Mouse (Mus musculus) hindbrain, embryonic 16.5 days (tissue): ENCODE measurements at regions not wholly inside any gene's neighbourhood (a gene's known extent, or its start where the extent isn't known, plus 50 kb on each side); places are given as distances from the start of the nearest gene placed in this dataset.
A peak's percentile ranks its signal among the peaks of the same experiment; 100 is the strongest.
"Not testable (repeated sequence)": the region's sequence is repeated elsewhere in the genome, so short reads cannot be mapped to it uniquely, and the experiment has no call there.

Source experiments
- ATAC-seq: fragments of 200-750 bp; cut with Nextera tagmentation; 2 replicates; pipeline ENCODE4 v1.8.0; 2017; ENCODE audit warnings: moderate TSS enrichment, moderate library complexity
- H3K27ac ChIP-seq: fragments of 300-500 bp; sonication (generic); 2 replicates; pipeline ENCODE4 v1.5.1; 2014; ENCODE audit warnings: low read depth, mild to moderate bottlenecking, control low read depth, low read length, moderate library complexity
- H3K27me3 ChIP-seq: fragments of 300-500 bp; sonication (generic); replicated peaks from 2 replicates; pipeline ENCODE4 v1.6.1; 2014; ENCODE audit warnings: low read length; ENCODE audit not compliant: control insufficient read depth, insufficient read depth
- H3K36me3 ChIP-seq: fragments of 300-500 bp; sonication (generic); 2 replicates; pipeline ENCODE4 v1.6.1; 2014; ENCODE audit warnings: mild to moderate bottlenecking, low read length, moderate library complexity, mixed read lengths; ENCODE audit not compliant: control insufficient read depth, insufficient read depth
- H3K4me1 ChIP-seq: fragments of 300-500 bp; sonication (generic); 2 replicates; pipeline ENCODE4 v1.6.1; 2014; ENCODE audit warnings: low read depth, low read length; ENCODE audit not compliant: control insufficient read depth, insufficient read depth
- H3K4me2 ChIP-seq: fragments of 300-500 bp; sonication (generic); 2 replicates; pipeline ENCODE4 v1.6.1; 2014; ENCODE audit warnings: mild to moderate bottlenecking, low read length, control low read depth, moderate library complexity
- H3K4me3 ChIP-seq: fragments of 300-500 bp; sonication (generic); 2 replicates; pipeline ENCODE4 v1.5.1; 2014; ENCODE audit warnings: mild to moderate bottlenecking, low read length, control low read depth, moderate library complexity
- H3K9ac ChIP-seq: fragments of 300-500 bp; sonication (generic); 2 replicates; pipeline ENCODE4 v1.6.1; 2014; ENCODE audit warnings: low read depth, mild to moderate bottlenecking, control low read depth, low read length, moderate library complexity
- H3K9me3 ChIP-seq: fragments of 300-500 bp; sonication (generic); 2 replicates; pipeline ENCODE4 v1.6.1; 2014; ENCODE audit warnings: mild to moderate bottlenecking, low read length, moderate library complexity; ENCODE audit not compliant: control insufficient read depth
- WGBS: fragments of 180-500 bp; shearing (Covaris S2); extraction: QIAGEN DNeasy Blood & Tissue Kit; methylation state at CpG from one replicate; pipeline ENCODE4 v1.1.7; 2014; 5-methylcytosine and 5-hydroxymethylcytosine counted together

DNA sequence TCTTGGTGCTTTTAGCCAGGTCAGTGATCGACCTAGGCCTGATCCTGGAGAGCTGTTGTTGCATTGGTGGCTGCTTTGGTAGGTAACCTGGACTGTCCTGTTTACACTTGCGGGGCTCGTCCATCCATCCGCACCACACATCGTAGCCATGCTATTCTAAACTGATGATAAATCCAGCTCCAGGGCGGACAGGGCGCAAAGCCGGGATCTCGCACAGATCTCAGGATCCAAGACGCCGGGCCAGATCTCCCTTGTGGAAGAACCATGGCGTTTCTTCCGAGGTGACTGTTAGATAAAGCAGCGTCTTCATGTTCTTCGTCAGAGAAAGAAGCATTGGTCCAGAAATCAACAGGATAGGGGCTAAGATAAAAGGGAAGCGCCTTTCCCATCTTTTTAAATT lies 115.6 kb downstream of the Sec16b start:
- not testable (repeated sequence) for H3K9ac ChIP-seq, ATAC-seq, H3K4me1 ChIP-seq, H3K9me3 ChIP-seq, H3K4me2 ChIP-seq, H3K27ac ChIP-seq, H3K36me3 ChIP-seq, H3K4me3 ChIP-seq, H3K27me3 ChIP-seq
- WGBS, result 94% methylated on average over 16 of the region's 16 CpGs

DNA sequence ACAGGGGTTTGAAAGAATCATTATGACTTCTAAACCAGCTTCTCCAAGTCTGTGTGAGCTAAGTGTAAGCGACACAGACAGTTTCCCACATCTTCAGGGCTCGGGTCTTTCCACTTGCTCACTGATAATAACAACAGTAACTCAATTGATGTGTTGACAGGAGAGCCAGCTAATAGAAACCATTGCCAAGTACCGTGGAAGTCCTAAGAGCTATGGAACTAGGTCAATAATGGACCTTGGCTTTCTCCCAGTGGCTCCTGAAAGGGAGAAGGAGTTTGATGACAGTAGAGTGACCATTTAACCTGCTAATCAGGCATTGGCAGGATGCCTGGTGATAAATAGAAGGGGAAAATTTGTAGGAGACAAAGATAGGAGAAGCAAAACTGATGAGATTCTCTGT lies 126.1 kb downstream of the Sec16b start:
- ATAC-seq, result no peak
- Histone ChIP-seq H3K36me3 (no peaks in the 10 kb centered on the region), H3K27ac (no peak overlapping the region), H3K9ac (no peak overlapping the region), H3K9me3 (no peaks in the 10 kb centered on the region), H3K4me1 (no peaks in the 10 kb centered on the region), H3K4me2 (no peak overlapping the region), H3K4me3 (no peak overlapping the region), H3K27me3 (no peaks in the 10 kb centered on the region)
- 65% methylated on average over 3 of the region's 3 CpGs for WGBS

DNA sequence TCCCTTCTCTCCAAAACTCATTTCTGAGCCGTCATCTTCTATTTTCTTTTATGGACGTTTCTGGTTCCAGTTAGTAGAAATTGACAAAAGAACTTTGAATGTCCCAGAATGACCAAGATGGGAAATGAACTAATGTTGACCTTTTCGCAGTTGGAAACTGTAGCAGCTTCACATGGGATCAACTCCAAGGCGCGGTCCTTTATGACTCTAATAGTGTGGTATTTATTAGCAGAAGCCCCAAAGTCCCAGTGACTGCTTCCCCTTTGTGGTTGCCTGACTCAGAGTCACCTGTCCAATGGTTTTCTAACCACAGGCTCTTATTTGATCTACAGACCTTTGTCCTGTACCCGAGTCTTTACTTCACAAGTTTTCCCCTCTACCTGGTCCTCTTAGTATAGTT lies 126.9 kb downstream of the Sec16b start:
- Histone ChIP-seq H3K27me3 (no peaks in the 10 kb centered on the region), H3K4me2 (no peak overlapping the region), H3K27ac (no peak overlapping the region), H3K36me3 (no peaks in the 10 kb centered on the region), H3K9ac (no peak overlapping the region), H3K4me3 (no peak overlapping the region), H3K4me1 (no peaks in the 10 kb centered on the region), H3K9me3 (no peaks in the 10 kb centered on the region)
- no peak for ATAC-seq
- WGBS, result 89% methylated on average over 6 of the region's 6 CpGs

DNA sequence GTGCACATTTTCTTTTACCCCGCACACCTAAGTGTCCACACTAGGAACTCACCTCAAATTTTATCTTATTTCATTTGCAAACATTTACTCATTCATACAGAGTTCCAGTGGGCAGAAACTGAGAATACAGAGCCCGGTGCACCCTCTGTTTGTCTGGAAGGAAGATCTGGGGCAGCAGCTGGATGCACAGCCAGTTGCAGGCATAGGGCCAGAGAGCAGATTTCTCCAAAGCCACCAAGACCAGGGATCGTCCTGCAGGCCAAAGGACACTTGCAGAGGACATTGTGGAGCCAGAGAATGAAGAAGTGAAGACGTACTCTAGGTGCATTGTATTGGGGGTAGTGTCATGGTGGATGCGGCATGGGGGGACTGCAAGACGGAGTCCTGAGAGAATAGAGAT lies 129.2 kb downstream of the Sec16b start:
- Histone ChIP-seq H3K4me1 (no peaks in the 10 kb centered on the region), H3K4me2 (no peak overlapping the region), H3K27me3 (no peaks in the 10 kb centered on the region), H3K4me3 (no peak overlapping the region), H3K27ac (no peak overlapping the region), H3K36me3 (no peaks in the 10 kb centered on the region), H3K9me3 (no peaks in the 10 kb centered on the region), H3K9ac (no peak overlapping the region)
- ATAC-seq, result no peak
- 87% methylated on average over 6 of the region's 6 CpGs for WGBS

DNA sequence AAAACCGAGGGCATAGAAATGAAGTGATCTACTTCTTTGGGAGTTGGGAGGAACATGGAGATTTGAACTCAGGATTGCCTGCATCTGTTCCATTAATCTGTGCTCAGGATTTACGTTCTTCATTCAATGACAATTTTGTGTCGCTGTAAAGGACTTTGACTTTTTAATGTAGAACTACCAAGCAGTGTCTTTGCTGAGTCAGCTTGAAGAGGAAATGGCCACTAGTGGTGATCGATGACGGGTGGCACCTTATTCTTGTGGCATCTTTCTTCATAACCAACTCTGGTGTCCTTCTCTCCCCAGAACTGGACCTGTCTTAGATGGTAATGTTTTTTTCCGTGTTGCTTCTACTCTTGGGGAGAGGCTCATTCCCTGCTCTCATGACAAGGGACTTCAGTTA lies 137.0 kb downstream of the Sec16b start:
- no peak for ATAC-seq
- H3K27ac ChIP-seq, result no peak overlapping the region
- no peaks in the 10 kb centered on the region for H3K9me3 ChIP-seq
- no peak overlapping the region for H3K4me3 ChIP-seq
- WGBS, result 92% methylated on average over 6 of the region's 6 CpGs
- H3K4me2 ChIP-seq, result no peak overlapping the region
- H3K4me1 ChIP-seq, result 0 out of 2 replicates have a peak, but pooled peaks cover 2% of the 10 kb centered on the region
- H3K36me3 ChIP-seq, result no peaks in the 10 kb centered on the region
- H3K9ac ChIP-seq, result no peak overlapping the region
- H3K27me3 ChIP-seq, result no peaks in the 10 kb centered on the region

DNA sequence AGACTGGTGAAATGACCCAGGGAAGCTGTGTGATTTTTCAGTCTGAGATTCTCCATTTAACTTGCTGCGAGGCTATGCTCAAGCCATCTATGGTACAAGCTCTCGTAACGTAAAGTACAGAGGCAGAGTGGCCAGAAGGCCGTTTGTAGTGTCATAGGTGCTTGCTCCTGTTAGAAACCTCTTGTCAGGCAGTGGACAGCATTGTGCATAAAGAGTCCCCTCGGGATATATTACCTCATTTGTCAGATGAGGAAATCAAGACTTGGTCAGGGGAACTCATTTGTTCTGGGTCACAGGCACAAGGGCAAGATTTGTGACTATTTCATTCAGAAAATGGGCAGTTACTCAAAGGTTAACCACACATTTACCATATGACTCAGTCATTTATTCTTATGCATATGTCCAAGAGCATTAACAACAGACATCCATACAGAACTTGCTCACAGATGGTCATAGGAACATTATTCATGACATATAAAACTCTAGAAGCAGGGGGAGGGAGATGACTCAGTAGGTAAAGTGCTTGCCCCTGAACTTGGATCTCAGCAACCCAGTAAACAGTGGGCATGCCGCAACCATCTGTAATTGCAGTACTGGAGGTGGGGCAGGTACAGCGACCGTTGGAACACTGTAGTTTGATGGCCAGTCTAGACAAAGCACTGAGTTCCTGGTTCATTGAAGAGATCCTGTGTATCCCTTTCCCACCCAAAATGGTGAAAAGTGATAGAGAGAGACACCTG lies 139.3 kb downstream of the Sec16b start:
- 0 out of 2 replicates have a peak, but pooled peaks cover 2% of the 10 kb centered on the region for H3K4me1 ChIP-seq
- WGBS, result 70% methylated on average over 8 of the region's 8 CpGs

DNA sequence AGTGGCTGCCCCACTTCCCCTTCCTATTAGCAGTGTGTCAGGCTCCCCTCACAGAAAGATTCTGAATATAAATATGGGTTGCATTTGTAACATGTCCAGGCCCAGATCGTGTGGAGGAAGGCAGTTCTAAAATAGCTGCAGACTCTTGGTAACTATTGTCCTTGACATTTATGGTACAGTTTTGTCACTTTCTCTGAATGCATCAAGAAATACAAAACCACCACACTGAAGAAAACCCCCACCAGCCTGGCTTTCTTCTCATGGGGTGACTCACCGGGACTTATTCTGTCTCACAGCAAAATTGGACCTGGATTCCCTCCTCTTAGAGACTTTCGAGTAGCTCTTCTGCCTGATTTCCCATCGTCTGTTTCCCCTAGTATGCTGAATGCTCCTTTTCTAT lies 148.9 kb downstream of the Sec16b start:
- 56% methylated on average over 4 of the region's 4 CpGs for WGBS
- no peak overlapping the region for H3K4me3 ChIP-seq
- no peaks in the 10 kb centered on the region for H3K27me3 ChIP-seq
- no peak for ATAC-seq
- H3K9ac ChIP-seq, result no peak overlapping the region
- H3K27ac ChIP-seq, result no peak overlapping the region; the same call in 1 of the 2 replicates
- no peaks in the 10 kb centered on the region for H3K4me1 ChIP-seq
- H3K9me3 ChIP-seq, result no peaks in the 10 kb centered on the region
- H3K4me2 ChIP-seq, result no peak overlapping the region
- H3K36me3 ChIP-seq, result no peaks in the 10 kb centered on the region

More for the DNA sequence above, 139.3 kb downstream of the Sec16b start:
- Histone ChIP-seq H3K27me3 (no peaks in the 10 kb centered on the region), H3K36me3 (no peaks in the 10 kb centered on the region), H3K9me3 (no peaks in the 10 kb centered on the region), H3K27ac (no peak overlapping the region), H3K4me2 (no peak overlapping the region), H3K9ac (no peak overlapping the region), H3K4me3 (no peak overlapping the region)
- ATAC-seq, result no peak

DNA sequence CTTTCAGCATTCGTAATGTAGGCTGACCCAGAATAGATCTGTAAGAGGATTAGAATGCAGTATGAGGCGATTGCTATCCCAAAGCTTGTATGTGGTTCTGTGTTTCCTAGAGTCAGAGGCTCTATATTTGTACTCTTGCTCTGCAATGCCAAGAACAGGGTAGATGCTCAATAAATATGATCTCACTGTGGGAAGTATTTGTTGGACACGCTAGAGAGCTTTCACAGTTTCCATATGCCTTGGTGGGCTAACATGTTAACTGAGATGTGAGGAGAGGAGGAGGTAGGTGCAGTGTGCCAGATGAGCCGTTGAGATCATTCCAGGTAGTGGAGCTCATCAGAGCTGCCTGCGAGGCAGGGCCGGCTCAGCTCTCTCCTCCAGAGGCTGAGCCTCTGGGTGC lies 163.1 kb downstream of the Sec16b start:
- H3K27me3 ChIP-seq, result no peaks in the 10 kb centered on the region
- no peaks in the 10 kb centered on the region for H3K9me3 ChIP-seq
- H3K27ac ChIP-seq, result no peak overlapping the region
- no peaks in the 10 kb centered on the region for H3K4me1 ChIP-seq
- no peak overlapping the region for H3K9ac ChIP-seq
- H3K4me2 ChIP-seq, result no peak overlapping the region
- no peak overlapping the region for H3K4me3 ChIP-seq
- no peaks in the 10 kb centered on the region for H3K36me3 ChIP-seq
- ATAC-seq, result no peak
- WGBS, result 94% methylated on average over 6 of the region's 6 CpGs

DNA sequence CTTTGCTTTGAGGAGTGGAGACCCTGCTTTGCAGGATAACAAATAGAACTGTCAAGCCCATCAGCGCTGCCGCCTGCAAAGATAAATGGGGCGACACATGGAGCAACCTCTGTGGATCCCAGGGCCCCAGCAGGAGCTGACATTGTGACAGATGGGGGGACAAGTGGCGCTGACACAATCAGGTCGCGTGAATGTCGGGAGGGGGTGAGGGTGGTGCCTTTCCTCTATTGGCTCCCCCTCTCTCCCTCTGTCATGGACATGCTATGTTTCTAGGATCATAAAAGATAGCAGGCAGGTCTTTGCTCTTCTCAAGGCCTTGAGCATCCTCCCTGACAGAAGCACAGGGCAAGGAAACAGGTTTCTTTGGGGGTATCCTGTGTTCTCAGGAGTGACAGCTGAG lies 177.8 kb downstream of the Sec16b start:
- no peaks in the 10 kb centered on the region for H3K9me3 ChIP-seq
- WGBS, result 18% methylated on average over 7 of the region's 7 CpGs
- H3K4me2 ChIP-seq, result no peak overlapping the region
- no peaks in the 10 kb centered on the region for H3K4me1 ChIP-seq
- H3K9ac ChIP-seq, result no peak overlapping the region
- H3K4me3 ChIP-seq, result no peak overlapping the region
- no peak overlapping the region for H3K27ac ChIP-seq
- peak; percentile 75 for ATAC-seq
- no peaks in the 10 kb centered on the region for H3K36me3 ChIP-seq
- H3K27me3 ChIP-seq, result no peaks in the 10 kb centered on the region
